Mouse (Mus musculus) left cerebral cortex, postnatal 4 days (tissue): ENCODE data around the gene Chd5. TPM values are rescaled to one million over a fixed set of nuclear protein-coding genes. Genes with fewer than 3 reads are reported as not detected.

Experiments
- DNase-seq: peaks from one replicate; pipeline ENCODE4 v3.0.0-alpha.2; 2022
- intact Hi-C: fragments of 180-260 bp; cut with DNase I; formaldehyde crosslinking; loops from one replicate; pipeline ENCODE4 v1.15.1; 2025
- total RNA-seq, 2 experiments: library from RNA; stranded (reverse); gene quantifications; 2 replicates each; pipeline ENCODE4 v1.2.3; 2021

Gene Chd5
- total RNA-seq, 2 experiments from 2014 or later = 185 to 191 TPM

GRCm38 (mm10) chr4:152351422-152352305, 13.2 kb downstream of the Chd5 start:
- intact Hi-C loops = no loop called here
- DNase-seq = peak; percentile 50

- no peak for DNase-seq
- intact Hi-C loops = no loop called here
Observed at GRCm38 (mm10) chr4:152353886-152354637, 15.6 kb downstream of the Chd5 start.

GRCm38 (mm10) chr4:152355672-152356071, 17.2 kb downstream of the Chd5 start:
- no peak for DNase-seq
- intact Hi-C loops = no loop called here

- intact Hi-C loops = no loop called here
- no peak for DNase-seq
Observed at GRCm38 (mm10) chr4:152359700-152360099, 21.2 kb downstream of the Chd5 start.

GRCm38 (mm10) chr4:152360855-152361254, 22.4 kb downstream of the Chd5 start:
- intact Hi-C loops = no loop called here
- DNase-seq = peak; percentile 41

- intact Hi-C loops = no loop called here
- DNase-seq = no peak
Observed at GRCm38 (mm10) chr4:152362180-152362579, 23.7 kb downstream of the Chd5 start.

GRCm38 (mm10) chr4:152365228-152365627, 26.8 kb downstream of the Chd5 start:
- intact Hi-C loops = no loop called here

GRCm38 (mm10) chr4:152382528-152383252, 44.2 kb downstream of the Chd5 start:
- peak; percentile 37 for DNase-seq

More at GRCm38 (mm10) chr4:152365228-152365627, 26.8 kb downstream of the Chd5 start:
- no peak for DNase-seq

GRCm38 (mm10) chr4:152385644-152386043, 47.2 kb downstream of the Chd5 start:
- DNase-seq = peak; percentile 43
- intact Hi-C loops = no loop called here

More at GRCm38 (mm10) chr4:152382528-152383252, 44.2 kb downstream of the Chd5 start:
- intact Hi-C loops = no loop called here

GRCm38 (mm10) chr4:152392192-152392591, 53.7 kb downstream of the Chd5 start:
- DNase-seq = peak; percentile 91
- intact Hi-C loops = no loop called here

- intact Hi-C loops = no loop called here
- peak; percentile 52 for DNase-seq
Observed at GRCm38 (mm10) chr4:152392627-152393026, 54.2 kb downstream of the Chd5 start.

- intact Hi-C loops = no loop called here
- peak; percentile 81 for DNase-seq
Observed at GRCm38 (mm10) chr4:152398926-152399325, 60.5 kb downstream of the Chd5 start.

GRCm38 (mm10) chr4:152405143-152405542, 66.7 kb downstream of the Chd5 start:
- DNase-seq = no peak
- intact Hi-C loops = no loop called here

- intact Hi-C loops = no loop called here
- DNase-seq = peak; percentile 75
Observed at GRCm38 (mm10) chr4:152405671-152406201, 67.3 kb downstream of the Chd5 start.

GRCm38 (mm10) chr4:152406531-152406930, 68.1 kb downstream of the Chd5 start:
- peak; percentile 48 for DNase-seq
- intact Hi-C loops = no loop called here

GRCm38 (mm10) chr4:152410961-152411360, 72.5 kb downstream of the Chd5 start:
- no peak for DNase-seq
- intact Hi-C loops = no loop called here

GRCm38 (mm10) chr4:152412524-152413080, 74.2 kb downstream of the Chd5 start:
- no peak for DNase-seq
- intact Hi-C loops = no loop called here

- no peak for DNase-seq
- intact Hi-C loops = no loop called here
Observed at GRCm38 (mm10) chr4:152418229-152419060, 80.0 kb downstream of the Chd5 start.

GRCm38 (mm10) chr4:152423576-152423975, 85.1 kb downstream of the Chd5 start:
- no peak for DNase-seq
- intact Hi-C loops = loop anchor here (10.0 kb wide), 1 partner anchor 249 kb away; the partner anchor contains the start of gene Acot7
